Mouse (Mus musculus): ENCODE data around the gene Hs2st1.

DNA sequence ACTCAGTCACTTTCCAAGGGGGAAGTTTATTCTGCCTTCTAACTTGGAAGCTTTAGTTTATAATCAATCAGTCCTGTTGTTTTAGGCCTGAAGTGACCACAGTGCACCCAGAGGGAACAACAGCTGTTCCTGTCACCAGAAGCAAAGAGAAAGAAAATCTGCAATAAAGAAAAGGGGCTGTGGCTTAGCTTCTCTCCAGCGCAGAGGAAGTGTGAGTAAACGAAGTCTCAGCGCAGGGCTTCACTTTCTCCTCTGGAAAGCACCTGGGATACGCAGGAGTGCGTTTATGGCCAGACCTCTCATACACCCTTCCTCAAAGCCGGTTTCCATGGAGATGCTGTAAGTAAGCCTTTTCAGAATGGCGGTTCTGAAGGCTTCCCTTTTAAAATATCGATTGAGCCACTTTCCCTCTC is 110.7 kb downstream of the Hs2st1 start:
- TF ChIP-seq CTCF (IDR thresholded peaks at IDR 0.05; ENCODE audit: low read depth) (no peak), EP300 (optimal IDR thresholded peaks at IDR 0.05) (no peak)

Measured in stomach, postnatal 0 days (tissue).